Mouse (Mus musculus): ENCODE results near the gene Gipc2. TPM values are rescaled to one million over a fixed set of nuclear protein-coding genes. Genes with fewer than 3 reads are reported as not detected.

The Gipc2 gene
- not detected for polyA plus RNA-seq (2017; shearing (Covaris generic))

DNA sequence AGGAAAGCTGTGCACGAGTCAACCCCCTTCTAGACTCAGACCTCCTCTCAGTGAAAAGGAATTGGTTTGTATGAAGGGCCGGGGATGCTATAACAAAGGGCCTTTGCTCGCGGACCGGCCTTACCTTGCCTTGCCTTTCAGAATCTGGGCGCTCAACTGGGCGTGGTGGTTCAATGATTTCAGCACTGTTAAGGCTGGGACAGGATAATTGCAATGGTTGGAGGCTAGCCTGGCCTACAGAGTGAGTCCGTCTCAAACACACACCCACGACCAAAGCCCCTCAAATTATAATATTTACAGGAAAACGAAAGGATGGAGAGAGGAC lies at the start of gene Gipc2:
Gipc2 (minus strand) TSS at position 132 of the 325 bp plus-strand sequence.

DNA sequence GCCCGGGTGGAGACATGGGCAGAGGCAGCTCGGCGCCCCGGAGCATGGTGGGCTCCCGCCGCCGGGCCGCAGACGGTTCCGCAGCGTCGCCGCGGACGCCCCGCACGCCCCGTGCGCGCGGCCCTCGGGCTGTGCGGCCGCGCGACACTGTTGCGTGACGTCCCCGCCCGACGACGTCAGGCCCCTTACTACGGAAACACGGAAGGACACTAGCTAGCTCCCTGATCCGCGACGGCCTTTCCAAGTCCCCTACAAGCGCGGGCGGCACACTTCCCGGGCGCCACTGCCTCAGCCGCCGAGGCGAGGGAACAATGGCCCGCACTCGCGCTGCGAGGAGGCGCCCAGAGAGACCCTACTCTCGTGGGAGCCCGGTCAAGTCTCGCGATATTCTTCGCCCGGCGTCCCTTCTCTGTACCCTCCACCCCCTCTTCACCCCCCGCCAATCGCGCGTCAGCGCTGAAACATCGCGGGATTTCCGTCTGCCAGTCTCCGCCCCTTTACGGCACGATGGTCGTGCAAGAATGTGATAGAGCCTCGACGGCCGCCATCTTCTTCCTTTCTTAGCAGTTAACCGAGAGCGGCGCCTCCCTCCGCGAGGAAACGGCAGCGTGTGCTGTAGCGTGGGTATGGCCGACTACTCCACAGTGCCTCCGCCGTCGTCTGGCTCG lies 44.1 kb upstream of the Gipc2 start, which contains the start of the genes Dnajb4 and Fubp1:
Dnajb4 (minus strand) TSS at position 336 of the 668 bp plus-strand sequence.
Fubp1 (plus strand) TSS at position 456 of the 668 bp plus-strand sequence.

Other genes with a start within 250 kb of the Gipc2 start
- 49.1 TPM for gene Dnajb4, start 44.1 kb upstream of the Gipc2 start, polyA plus RNA-seq (2017; shearing (Covaris generic))
- 152 TPM for gene Fubp1, start 44.2 kb upstream of the Gipc2 start, polyA plus RNA-seq (2017; shearing (Covaris generic))
- gene Nexn, start 100.1 kb upstream of the Gipc2 start, polyA plus RNA-seq (2017; shearing (Covaris generic)) = not detected
- gene Miga1, start 174.2 kb upstream of the Gipc2 start, polyA plus RNA-seq (2017; shearing (Covaris generic)) = 13.1 TPM
- 65.5 TPM for gene Usp33, start 180.2 kb upstream of the Gipc2 start, polyA plus RNA-seq (2017; shearing (Covaris generic))
- gene Zzz3, start 229.2 kb upstream of the Gipc2 start, polyA plus RNA-seq (2017; shearing (Covaris generic)) = 91.8 TPM